Mouse (Mus musculus) left cerebral cortex, postnatal 36 days (tissue): ENCODE data around the gene Trpv2. TPM values are rescaled to one million over a fixed set of nuclear protein-coding genes. Genes with fewer than 3 reads are reported as not detected.

Experiments
- DNase-seq, 2 experiments: peaks; one replicate each; pipeline ENCODE4 v3.0.0; 2021 to 2022; ENCODE audit warnings: low spot score in 2 of 2, mixed read lengths in 1 of 2
- intact Hi-C: fragments of 180-260 bp; cut with DNase I; formaldehyde crosslinking; loops from one replicate; pipeline ENCODE4 v1.15.1; 2025
- total RNA-seq, 2 experiments: library from RNA; stranded (reverse); gene quantifications; 2 replicates each; pipeline ENCODE4 v1.2.3; 2021

The Trpv2 gene
- total RNA-seq, 2 experiments from 2014 or later: 17.5 to 19.2 TPM

DNA sequence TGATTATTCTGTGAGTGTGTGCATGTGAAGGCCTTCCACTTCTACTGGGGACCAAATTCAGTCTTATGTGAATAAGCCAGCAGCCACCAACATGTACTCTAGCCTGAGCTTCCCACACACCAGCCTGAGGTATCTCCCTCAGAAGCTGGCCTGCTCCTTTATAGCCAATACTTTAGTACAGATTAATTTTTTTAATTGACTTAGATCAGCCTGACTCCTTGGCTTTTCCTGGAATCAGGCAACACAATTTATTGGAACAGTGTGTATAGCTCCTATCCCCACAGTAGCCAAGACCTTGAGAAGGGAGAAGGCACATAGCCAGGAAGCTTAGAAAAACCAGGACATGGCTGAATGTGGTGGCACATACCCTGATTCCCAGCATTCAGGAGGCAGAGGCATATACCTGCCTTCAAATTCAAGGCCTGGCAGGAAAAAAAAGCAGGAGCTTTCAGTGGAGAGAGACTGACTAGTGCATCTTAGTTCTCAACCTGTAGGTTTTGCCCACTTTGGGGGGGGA, 18.3 kb upstream of the Trpv2 start:
- no peak for DNase-seq
- intact Hi-C loops: no loop called here

DNA sequence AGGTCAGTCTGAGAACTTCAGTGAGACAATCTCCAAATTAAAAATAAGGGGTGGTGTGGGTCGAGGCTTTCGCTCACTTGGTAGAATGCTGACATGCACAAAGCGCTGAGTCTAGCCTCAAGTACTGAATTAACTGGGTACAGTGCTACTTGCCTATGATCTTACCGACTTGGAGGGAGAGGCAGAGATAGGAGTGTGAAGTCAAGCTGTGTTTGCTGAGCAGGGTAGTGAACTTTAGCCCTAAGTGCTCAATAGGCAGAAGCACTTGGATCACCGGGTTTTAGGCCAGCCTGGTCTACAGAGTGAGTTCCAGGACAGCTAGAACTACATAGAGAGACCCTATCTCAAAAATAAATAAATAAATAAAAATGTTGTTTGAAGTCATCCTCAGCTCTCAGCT, 17.1 kb upstream of the Trpv2 start:
- intact Hi-C loops: no loop called here

DNA sequence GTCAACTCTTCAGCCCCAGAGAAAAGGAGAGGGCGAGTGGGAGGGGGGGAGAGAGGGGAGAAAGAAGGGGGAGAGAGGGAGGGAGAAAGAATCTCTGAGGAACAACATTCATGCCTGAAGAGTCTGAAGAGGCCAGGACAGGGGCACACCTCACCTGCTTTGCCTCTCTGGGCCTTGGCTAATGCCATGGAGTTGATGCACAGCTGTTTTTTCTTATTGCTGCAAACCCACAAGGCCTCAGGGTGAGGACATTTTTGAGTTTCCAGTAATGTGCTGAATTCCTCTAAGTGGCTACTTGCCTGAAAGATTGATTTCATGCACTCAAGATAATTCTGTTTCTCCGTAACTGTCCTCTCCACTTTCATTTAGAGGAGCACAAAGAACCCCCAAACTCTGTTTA, 16.1 kb upstream of the Trpv2 start:
- intact Hi-C loops: no loop called here
- no peak for DNase-seq

More for the DNA sequence above, 17.1 kb upstream of the Trpv2 start:
- no peak for DNase-seq

DNA sequence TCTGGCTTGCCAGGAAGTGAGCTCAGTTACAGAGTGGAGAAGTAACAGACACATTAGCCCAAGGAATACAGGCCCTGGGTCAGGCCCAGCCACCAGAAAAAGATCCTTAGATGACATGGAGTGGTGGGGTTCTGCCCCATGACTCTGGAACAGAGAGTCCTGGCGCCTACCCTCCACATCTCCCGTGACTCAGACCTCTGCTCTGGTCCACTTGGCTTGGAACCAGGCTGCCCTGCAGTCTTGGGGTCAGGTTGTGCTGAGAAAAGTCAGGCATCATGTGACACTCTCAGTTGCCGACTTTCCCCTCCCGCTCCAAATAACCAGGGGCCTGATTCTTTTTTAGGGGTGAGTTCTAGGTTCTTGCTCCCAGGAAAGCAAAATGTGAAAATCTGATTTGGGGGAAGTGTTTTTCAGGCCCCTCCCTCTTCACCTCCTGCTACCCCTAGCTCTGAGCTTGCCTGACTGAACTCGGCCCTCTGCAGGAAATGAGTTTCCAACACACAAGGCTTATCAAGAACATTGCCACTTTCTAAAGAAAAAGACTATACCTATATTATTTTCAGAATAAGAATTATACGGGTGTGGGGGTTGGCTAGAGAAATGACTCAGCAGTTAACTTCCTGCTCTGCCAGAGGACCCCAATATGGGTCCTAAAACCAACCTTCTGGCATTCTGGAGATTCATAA, 15.2 kb upstream of the Trpv2 start:
- no peak for DNase-seq
- intact Hi-C loops: no loop called here

DNA sequence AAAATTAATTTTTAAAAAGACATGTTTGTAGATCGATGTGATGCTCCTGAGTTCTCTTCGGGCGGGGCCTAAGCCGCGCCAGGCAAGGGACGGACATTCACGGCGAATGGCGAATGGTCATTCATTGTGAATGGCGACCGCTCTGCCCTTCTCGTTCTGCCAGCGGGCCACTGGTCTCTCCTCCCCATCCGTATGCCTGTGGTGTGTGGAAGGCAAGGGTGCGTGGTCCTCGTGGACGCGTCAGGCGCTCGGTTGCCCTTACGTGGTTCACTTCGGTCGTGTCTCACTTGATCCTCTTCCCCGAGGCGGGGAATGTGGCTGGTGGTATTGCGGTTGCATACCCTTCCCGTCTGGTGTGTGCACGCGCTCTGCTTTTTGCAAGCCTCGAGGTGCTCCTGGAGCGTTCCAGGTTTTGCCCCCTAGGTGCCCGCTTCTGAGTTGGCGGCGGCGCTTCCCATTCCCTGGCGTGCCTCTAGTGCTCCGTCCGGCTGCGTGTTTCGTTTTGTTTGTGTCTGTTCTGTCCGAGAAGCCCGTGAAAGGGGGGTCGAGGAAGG, 13.7 kb upstream of the Trpv2 start:
- no peak for DNase-seq
- intact Hi-C loops: no loop called here

DNA sequence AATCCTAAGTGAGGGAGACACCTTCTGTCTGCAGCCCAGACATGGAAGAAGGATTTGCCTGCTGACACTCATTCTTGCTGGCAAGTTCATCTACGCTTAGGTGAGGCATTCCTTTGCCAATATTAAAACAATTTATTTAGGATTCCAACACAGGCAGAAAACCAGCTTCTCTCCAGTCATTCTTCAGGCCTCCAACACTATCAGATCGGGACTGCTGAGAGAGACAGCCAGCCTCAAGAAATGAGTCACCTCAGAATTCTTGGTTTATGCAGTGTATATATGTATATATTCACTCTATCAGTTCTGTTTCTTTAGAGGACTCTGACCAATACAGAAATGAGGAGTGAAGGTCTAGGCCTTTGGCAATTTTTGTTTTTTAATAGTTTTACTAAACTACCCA, 10.7 kb upstream of the Trpv2 start:
- intact Hi-C loops: no loop called here
- no peak for DNase-seq

DNA sequence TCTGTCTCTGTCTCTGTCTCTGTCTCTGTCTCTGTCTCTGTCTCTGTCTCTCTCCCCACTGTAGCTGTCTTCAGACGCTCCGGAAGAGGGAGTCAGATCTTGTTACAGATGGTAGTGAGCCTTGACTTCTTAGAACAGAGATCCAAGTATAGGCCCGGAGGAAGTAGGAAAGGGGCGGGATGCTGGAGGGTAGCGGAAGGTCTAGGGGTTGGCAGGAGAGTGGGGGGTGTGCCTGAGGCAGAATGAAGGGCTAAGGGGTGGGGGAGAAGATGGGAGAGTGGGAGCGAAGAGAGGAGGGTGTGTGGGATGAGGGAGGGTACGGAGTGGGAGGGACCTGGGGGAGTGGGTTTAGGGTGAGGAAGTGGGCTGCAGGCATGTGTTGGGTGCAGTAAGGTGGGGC, 8.5 kb upstream of the Trpv2 start:
- no peak for DNase-seq
- intact Hi-C loops: no loop called here

DNA sequence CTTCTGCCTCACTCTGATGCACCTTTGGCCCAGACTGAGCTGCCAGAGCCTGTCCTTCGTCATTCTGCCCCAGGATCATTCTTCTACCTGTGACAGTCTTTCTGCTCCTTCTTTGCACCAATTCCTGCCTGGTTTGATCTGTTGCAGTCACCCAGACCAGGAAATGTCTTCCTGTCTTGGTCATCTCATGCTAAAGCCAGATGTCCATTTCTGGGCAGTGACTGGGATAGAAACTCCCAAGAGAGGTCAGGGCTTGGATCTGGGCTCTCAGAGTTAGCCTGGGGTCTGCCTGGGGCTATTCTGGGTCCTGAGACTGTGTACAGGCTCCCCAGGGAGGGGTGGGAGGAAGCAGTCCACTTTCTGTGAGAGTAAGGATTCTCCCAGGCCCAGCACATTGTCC, 8.1 kb upstream of the Trpv2 start:
- intact Hi-C loops: no loop called here
- no peak for DNase-seq

DNA sequence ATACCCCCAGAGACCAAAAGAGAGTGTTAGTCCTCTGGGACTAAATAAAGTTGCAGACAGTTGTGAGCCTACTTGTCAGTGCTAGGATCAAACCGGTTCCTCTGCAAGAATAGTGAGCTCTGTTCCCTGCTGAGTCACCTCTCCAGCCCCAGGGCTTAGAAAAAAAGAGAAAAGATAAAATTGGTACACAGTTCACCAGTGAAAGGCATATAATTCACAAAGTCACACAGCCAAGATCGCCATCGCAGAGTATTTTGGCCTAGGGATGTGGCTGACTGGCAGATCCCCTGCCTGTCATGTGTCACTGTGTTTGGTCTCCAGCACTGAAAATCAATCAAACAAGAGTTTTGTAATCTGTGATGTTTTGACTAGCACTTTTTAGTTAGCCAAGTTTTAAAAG, 6.0 kb upstream of the Trpv2 start:
- intact Hi-C loops: no loop called here
- DNase-seq: no peak

DNA sequence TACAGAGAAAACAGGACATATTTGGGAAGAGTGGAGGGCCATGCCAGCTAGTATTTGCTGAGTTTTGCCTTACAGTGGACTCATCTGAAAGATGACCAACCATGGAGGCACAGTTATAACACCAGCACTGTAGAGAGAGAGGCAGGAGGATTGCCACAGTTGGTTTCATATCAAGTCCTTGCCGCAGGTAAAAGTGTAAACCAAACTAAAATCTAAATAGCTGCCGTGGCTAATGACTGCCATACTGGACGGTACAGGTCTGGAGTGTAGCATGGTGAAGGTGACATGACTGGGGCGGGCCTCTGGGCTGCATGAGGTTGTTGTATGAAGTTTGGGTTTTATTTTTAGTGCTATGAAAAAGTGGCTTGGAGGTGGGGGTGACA, 408 bp downstream of the Trpv2 start:
- intact Hi-C loops: loop anchor here (5.0 kb wide), 1 partner anchor 37 kb away; the partner anchor contains the start of gene Cenpv
- no peak for DNase-seq

DNA sequence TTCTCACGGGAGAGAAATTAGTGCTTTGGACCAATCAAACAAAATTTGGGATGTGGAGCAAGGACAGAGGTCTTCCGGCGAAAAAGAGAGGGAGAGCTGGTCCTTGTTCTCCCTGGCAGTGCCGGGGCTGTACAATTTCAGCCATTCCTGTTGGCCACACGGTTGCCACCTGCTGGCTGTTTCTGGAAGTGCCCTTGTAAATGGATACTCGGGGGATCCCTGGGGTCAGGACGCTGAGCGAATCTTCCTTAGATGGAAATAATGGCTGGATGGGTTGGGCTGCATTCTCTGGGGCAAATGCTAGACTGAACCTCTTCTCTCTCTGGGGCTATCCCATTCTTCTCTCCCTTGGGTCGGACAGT, 992 bp downstream of the Trpv2 start:
- intact Hi-C loops: loop anchor here (5.0 kb wide), 1 partner anchor 38 kb away; the partner anchor contains the start of gene Cenpv
- peak; percentile 79 to 87 for DNase-seq

DNA sequence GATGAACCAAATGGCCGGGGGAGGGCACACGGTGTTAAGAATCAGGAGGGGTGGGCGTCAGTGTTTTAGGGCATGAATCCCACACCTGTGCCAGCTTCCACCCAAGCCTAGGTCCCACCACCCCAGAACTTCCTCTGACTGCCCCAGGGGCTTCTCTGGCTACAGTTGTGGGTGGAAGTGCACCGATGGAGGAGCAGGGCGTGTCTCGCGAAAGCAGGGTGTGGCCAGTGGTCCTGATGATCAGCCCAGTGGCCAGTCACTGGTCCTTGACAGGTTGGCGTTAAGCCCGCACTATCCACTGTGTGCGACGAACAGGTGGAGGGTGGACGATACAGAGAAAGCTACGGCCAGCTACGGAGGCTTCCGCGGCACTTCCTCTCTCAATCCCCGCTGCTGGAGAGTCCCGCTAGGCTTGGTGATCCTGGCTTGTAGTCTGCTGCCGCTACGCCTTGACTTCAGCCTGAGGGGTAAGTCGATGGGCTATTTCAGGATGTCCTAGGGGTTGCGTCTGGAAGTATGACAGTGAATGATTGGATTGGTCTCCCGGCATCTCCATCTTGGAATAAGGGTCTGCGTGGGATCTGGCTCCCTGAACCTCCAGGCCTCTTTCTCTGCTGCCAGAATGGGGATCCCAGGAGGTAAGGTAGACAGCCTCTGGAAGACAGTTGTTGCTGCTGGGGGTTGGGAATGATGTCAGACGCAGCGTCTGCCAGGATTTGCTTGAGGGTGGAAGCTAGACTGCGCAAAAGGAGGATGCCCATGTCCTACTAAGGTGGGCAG, 1.6 kb downstream of the Trpv2 start:
- intact Hi-C loops: loop anchor here (2.0 to 5.0 kb wide), 2 partner anchors 25 to 39 kb away; partner anchors contain the start of genes Cenpv and Ubb
- DNase-seq: peak; percentile 68 to 73

DNA sequence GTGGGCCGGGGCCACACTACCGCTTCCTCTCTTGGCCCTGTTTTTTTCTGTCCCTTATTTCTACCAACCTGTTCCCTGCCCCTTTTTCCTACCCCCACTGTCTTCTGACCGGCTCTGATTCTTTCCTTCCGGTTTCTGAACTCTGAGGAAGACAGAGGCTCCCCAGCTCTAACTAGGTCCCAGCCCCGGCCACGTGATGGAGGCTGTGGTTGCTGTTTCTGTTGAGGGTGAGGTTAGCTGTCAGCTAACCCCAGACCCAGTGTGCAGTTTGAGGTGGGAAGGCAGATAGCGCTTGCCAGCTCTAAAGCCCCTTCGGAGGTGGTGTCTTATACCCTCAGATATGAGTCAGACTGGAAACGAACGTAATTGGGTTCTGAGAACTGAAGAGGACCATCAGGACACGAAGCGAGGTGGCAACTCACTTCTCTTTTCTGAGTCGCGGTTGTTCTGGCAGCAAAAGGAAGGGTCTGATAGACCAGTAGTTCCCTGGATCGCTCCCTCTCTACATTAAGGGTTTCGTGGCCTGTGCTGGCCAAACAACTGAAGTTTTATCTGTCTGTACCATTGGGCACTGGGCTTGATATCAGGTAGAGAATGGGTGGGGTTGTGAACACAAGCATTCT, 2.4 kb downstream of the Trpv2 start:
- peak; percentile 41 to 57 for DNase-seq
- intact Hi-C loops: loop anchor here (2.0 to 5.0 kb wide), 2 partner anchors 26 to 39 kb away; partner anchors contain the start of genes Cenpv and Ubb

DNA sequence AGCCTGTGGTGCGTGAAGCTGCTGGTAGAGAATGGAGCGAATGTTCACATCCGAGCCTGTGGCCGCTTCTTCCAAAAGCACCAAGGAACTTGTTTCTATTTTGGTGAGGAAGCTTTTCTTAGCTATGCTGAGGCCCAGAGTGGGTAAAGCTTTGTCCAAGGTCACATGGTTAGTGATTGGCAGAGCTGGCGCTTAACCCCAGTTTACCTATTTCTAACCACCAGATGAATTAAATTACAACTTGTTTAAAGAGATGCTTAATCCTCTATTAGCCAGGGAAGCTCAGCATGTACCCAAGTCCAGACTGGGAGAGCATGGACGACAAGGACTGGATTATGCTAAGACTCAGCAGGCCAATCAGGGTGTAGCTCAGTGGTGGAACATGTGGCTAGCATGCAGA, 8.7 kb downstream of the Trpv2 start:
- DNase-seq: no peak

DNA sequence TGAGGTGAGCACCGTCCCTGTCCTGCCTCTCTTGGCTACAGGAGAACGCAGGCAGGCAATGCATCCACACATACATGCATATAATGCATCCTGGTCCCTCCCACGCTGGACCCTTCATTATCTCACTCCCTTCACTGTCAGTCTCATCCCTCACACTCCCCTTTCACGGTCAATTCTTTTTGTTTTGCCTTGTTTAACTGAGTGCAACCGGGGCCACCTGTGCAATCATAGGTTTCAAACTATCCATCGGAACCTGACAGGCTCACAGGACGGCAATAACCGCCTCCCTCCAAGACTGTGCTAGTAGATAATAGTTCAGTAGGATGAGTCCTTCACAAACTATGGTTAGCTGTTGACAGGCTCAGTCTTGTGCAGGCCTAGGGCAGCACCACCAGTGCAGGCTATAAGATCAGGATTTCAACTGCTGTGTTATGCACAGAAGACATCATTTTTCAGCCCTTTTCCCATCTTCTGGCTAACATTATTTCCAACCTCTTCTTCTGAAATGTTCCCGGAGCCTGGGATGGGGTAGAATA, 10.5 kb downstream of the Trpv2 start:
- intact Hi-C loops: no loop called here
- no peak for DNase-seq

More for the DNA sequence above, 8.7 kb downstream of the Trpv2 start:
- intact Hi-C loops: no loop called here

DNA sequence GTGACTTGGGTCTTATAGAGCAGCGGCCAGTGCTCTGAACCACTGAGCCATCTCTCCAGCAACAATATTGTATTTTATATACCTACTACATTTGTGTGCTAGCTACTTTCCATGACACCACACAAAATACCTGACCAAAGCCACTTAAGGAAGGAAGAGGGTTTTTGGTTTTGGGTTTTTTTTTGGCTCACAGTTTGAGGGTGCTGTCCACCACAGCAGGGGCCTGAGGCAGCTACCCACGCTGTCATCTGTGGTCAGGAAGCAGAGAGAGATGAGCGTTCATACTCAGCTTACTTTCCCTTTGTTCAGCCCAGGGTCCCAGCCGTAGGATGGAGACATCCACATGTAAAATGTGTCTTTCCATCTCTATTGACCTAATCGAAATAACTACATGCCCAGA, 12.7 kb downstream of the Trpv2 start:
- intact Hi-C loops: no loop called here
- DNase-seq: no peak

DNA sequence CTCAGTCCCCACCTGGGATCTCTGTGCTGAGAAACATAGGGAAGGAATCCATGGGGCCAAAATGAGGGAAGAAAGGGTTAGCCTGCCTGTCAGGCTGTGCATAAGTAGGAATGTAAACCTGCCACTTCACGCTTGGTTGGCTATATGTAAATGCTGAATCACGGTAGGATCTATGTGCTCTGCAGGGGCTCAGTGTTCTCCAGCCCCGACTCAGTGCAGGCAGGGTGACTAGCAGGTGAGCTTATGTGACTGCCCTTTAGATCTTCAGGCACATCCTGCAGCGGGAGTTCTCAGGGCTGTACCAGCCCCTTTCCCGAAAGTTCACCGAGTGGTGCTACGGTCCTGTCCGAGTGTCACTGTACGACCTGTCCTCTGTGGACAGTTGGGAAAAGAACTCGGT, 15.1 kb downstream of the Trpv2 start:
- intact Hi-C loops: no loop called here
- no peak for DNase-seq

DNA sequence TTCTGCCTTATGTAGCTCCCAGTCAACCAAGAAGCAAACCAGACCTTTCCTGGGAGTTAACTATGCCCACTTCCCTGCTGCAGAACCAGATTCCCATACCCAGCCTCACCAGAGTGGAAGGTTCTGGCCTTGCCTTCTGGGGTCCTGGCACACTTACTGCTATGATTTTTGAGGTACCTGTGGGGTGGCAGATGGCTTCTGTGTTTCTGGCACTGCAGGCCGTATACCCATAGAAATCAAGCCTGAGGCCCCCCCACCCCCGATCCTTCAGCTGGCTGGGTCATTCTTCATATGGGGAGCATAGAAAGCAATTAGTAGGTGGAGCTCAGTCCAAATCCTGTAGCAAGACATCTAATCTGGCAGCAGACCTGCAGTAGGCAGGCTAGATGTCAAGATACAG, 16.7 kb downstream of the Trpv2 start:
- no peak for DNase-seq
- intact Hi-C loops: no loop called here

DNA sequence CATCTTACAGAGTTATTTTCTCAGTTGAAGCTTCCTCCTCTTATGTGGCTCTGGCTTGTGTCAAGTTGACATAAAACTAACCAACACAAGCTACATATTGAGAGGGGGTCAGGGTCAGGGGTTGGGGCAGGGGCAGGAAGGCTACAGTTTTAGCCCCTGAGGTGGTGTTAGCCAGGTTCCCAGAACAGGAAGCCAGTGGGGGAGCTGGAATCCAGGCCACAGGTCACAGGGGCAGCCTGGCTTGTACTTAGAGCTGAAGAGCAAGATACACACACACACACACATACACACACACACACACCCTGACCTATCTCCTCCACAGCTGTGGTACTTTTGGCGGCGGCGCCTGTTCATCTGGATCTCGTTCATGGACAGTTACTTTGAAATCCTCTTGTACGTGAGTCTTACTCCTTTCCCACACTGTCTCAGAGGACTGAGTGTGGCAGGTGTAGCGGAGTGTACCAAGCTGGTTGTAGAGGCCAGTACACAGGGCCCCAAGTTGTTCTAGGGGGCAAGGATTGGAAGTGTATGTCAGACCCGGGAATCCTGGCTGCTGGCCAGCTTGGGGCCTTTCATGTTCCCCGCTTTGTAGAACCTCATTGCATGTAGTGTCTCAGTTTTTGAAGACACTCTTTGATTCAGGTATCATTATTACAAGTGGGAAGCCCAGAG, 17.8 kb downstream of the Trpv2 start:
- no peak for DNase-seq
- intact Hi-C loops: no loop called here
